Mouse (Mus musculus) stomach, postnatal 0 days (tissue): ENCODE results near the gene Ahctf1. TPM values are rescaled to one million over a fixed set of nuclear protein-coding genes. Genes with fewer than 3 reads are reported as not detected.

Experiments used
- ATAC-seq: fragments of 200-750 bp; cut with Nextera tagmentation; 2 replicates; pipeline ENCODE4 v1.8.0; 2017; ENCODE audit not compliant: low FRiP score, low TSS enrichment
- DNase-seq: peaks from one replicate; pipeline ENCODE4 v3.0.0-alpha.2; 2016; ENCODE audit warnings: low spot score
- H3K27ac ChIP-seq: fragments of 300-500 bp; sonication (generic); replicated peaks from 2 replicates; pipeline ENCODE4 v1.5.1; 2014; ENCODE audit warnings: mild to moderate bottlenecking, control low read depth
- H3K27me3 ChIP-seq: fragments of 300-500 bp; sonication (generic); 2 replicates; pipeline ENCODE4 v1.6.1; 2014; ENCODE audit warnings: low read length; ENCODE audit not compliant: control insufficient read depth, insufficient read depth
- H3K36me3 ChIP-seq: fragments of 300-500 bp; sonication (generic); 2 replicates; pipeline ENCODE4 v1.6.1; 2014; ENCODE audit warnings: low read length, mixed read lengths; ENCODE audit not compliant: control insufficient read depth, insufficient read depth
- H3K4me1 ChIP-seq: fragments of 300-500 bp; sonication (generic); replicated peaks from 2 replicates; pipeline ENCODE4 v1.6.1; 2014; ENCODE audit warnings: antibody characterized with exemption; ENCODE audit not compliant: control insufficient read depth, insufficient read depth
- H3K4me2 ChIP-seq: fragments of 300-500 bp; sonication (generic); replicated peaks from 2 replicates; pipeline ENCODE4 v1.6.1; 2014; ENCODE audit warnings: low read depth, mild to moderate bottlenecking, control low read depth, moderate library complexity
- H3K4me3 ChIP-seq: fragments of 300-500 bp; sonication (generic); 2 replicates; pipeline ENCODE4 v1.5.1; 2014; ENCODE audit warnings: low read depth, low read length, control low read depth
- H3K9ac ChIP-seq: fragments of 300-500 bp; sonication (generic); 2 replicates; pipeline ENCODE4 v1.6.1; 2014; ENCODE audit warnings: mild to moderate bottlenecking, low read length, control low read depth, mixed read lengths
- H3K9me3 ChIP-seq: fragments of 300-500 bp; sonication (generic); 2 replicates; pipeline ENCODE4 v1.6.1; 2016; ENCODE audit warnings: low read length; ENCODE audit not compliant: control insufficient read depth
- CTCF ChIP-seq: IDR thresholded peaks from 2 replicates; pipeline ENCODE4 v1.5.1; 2016; ENCODE audit warnings: antibody characterized with exemption, low read depth, mild to moderate bottlenecking, moderate library complexity
- EP300 ChIP-seq: optimal IDR thresholded peaks from 2 replicates; pipeline ENCODE3; 2016; ENCODE audit warnings: antibody characterized with exemption
- WGBS: fragments of 180-500 bp; shearing (Covaris S2); extraction: QIAGEN DNeasy Blood & Tissue Kit; methylation state at CpG from one replicate; pipeline ENCODE4 v1.1.7; 2014; 5-methylcytosine and 5-hydroxymethylcytosine counted together
- polyA plus RNA-seq: library from polyadenylated mRNA; unstranded; fragments of >200 nt; fragmentation: Nextera tagmentation; extraction: Ambion mirVana; gene quantifications from 2 replicates; pipeline ENCODE4 v1.2.1, GENCODE M21; 2015

Gene Ahctf1
- polyA plus RNA-seq, 1 experiment from 2014 or later: 7.0 TPM

- DNase-seq: no peak
- Histone ChIP-seq H3K27me3 (no peaks in the 10 kb centered on the region), H3K27ac (no peak overlapping the region), H3K4me3 (no peak overlapping the region), H3K4me2 (no peak overlapping the region), H3K36me3 (no peaks in the 10 kb centered on the region), H3K9ac (no peak overlapping the region), H3K4me1 (no peaks in the 10 kb centered on the region), H3K9me3 (no peaks in the 10 kb centered on the region)
- no peak for ATAC-seq
- TF ChIP-seq CTCF: no peak
- no peak for TF ChIP-seq EP300
- WGBS: 82% methylated on average over 3 of the region's 3 CpGs
Observed at GRCm38 (mm10) chr1:179713367-179713766, 90.1 kb downstream of the Ahctf1 start.

- no peaks in the 10 kb centered on the region for H3K36me3 ChIP-seq
- H3K9me3 ChIP-seq: no peaks in the 10 kb centered on the region
- H3K27me3 ChIP-seq: no peaks in the 10 kb centered on the region
- no peak; the same call in 1 of the 2 replicates for ATAC-seq
- TF ChIP-seq EP300 (no peak), CTCF (no peak)
- no peak for DNase-seq
- no peak overlapping the region for H3K4me2 ChIP-seq
- no peak overlapping the region for H3K9ac ChIP-seq
- H3K27ac ChIP-seq: no peak overlapping the region
- no peaks in the 10 kb centered on the region for H3K4me1 ChIP-seq
- no peak overlapping the region for H3K4me3 ChIP-seq
- WGBS: 81% methylated on average over 7 of the region's 7 CpGs
Observed at GRCm38 (mm10) chr1:179712658-179713057, 90.8 kb downstream of the Ahctf1 start.

GRCm38 (mm10) chr1:179710739-179711138 lies 92.7 kb downstream of the Ahctf1 start:
- no peak for ATAC-seq

GRCm38 (mm10) chr1:179709390-179709789 lies 94.1 kb downstream of the Ahctf1 start:
- no peaks in the 10 kb centered on the region for H3K4me1 ChIP-seq
- no peak overlapping the region for H3K4me3 ChIP-seq
- no peak overlapping the region for H3K27ac ChIP-seq
- no peak overlapping the region for H3K9ac ChIP-seq
- peak; percentile 74; the same call in 1 of the 2 replicates for ATAC-seq
- H3K4me2 ChIP-seq: no peak overlapping the region
- 56% methylated on average over 6 of the region's 6 CpGs for WGBS
- no peak for TF ChIP-seq CTCF
- TF ChIP-seq EP300: no peak
- no peaks in the 10 kb centered on the region for H3K9me3 ChIP-seq
- no peaks in the 10 kb centered on the region for H3K36me3 ChIP-seq
- peak; percentile 24 for DNase-seq
- H3K27me3 ChIP-seq: no peaks in the 10 kb centered on the region

More at GRCm38 (mm10) chr1:179710739-179711138, 92.7 kb downstream of the Ahctf1 start:
- H3K4me2 ChIP-seq: no peak overlapping the region
- TF ChIP-seq CTCF: no peak
- no peak for TF ChIP-seq EP300
- no peak for DNase-seq
- 82% methylated on average over 5 of the region's 5 CpGs for WGBS
- H3K4me1 ChIP-seq: no peaks in the 10 kb centered on the region
- no peak overlapping the region for H3K4me3 ChIP-seq
- no peak overlapping the region for H3K27ac ChIP-seq
- no peak overlapping the region for H3K9ac ChIP-seq
- H3K36me3 ChIP-seq: no peaks in the 10 kb centered on the region
- no peaks in the 10 kb centered on the region for H3K27me3 ChIP-seq
- H3K9me3 ChIP-seq: no peaks in the 10 kb centered on the region

- ATAC-seq (no peak), DNase-seq (no peak)
- Histone ChIP-seq H3K27ac (no peak overlapping the region), H3K9me3 (no peaks in the 10 kb centered on the region), H3K4me2 (no peak overlapping the region), H3K9ac (no peak overlapping the region), H3K36me3 (no peaks in the 10 kb centered on the region), H3K4me1 (no peaks in the 10 kb centered on the region), H3K27me3 (no peaks in the 10 kb centered on the region), H3K4me3 (no peak overlapping the region)
- TF ChIP-seq CTCF (no peak), EP300 (no peak)
- WGBS: 80% methylated on average over 6 of the region's 6 CpGs
Observed at GRCm38 (mm10) chr1:179705154-179705553, 98.3 kb downstream of the Ahctf1 start.

- no peaks in the 10 kb centered on the region for H3K9me3 ChIP-seq
- H3K4me3 ChIP-seq: no peak overlapping the region
- no peaks in the 10 kb centered on the region for H3K36me3 ChIP-seq
- no peaks in the 10 kb centered on the region for H3K27me3 ChIP-seq
- 59% methylated on average over 3 of the region's 3 CpGs for WGBS
- H3K4me2 ChIP-seq: no peak overlapping the region
- H3K9ac ChIP-seq: no peak overlapping the region
- no peaks in the 10 kb centered on the region for H3K4me1 ChIP-seq
- no peak for TF ChIP-seq EP300
- TF ChIP-seq CTCF: no peak
- DNase-seq (no peak), ATAC-seq (no peak)
- H3K27ac ChIP-seq: no peak overlapping the region
Observed at GRCm38 (mm10) chr1:179704150-179704549, 99.3 kb downstream of the Ahctf1 start.

Other genes with a start within 250 kb of the Ahctf1 start
- 39.0 and 41.3 TPM in 2 replicates for gene Sccpdh, start 135.5 kb downstream of the Ahctf1 start, polyA plus RNA-seq
- gene Kif28, start 58.4 kb downstream of the Ahctf1 start, polyA plus RNA-seq: not detected in 2 replicates
- 0.10 TPM in 1 of 2 replicates, not detected in the other for gene Gm10518, start 304 bp downstream of the Ahctf1 start, polyA plus RNA-seq
- gene Cdc42bpa, start 156.8 kb upstream of the Ahctf1 start, polyA plus RNA-seq: 8.0 and 8.8 TPM in 2 replicates